Mouse (Mus musculus) frontal cortex, adult 2 months (tissue): Measurements from ENCODE around the gene Rbm12. TPM values are rescaled to one million over a fixed set of nuclear protein-coding genes. Genes with fewer than 3 reads are reported as not detected.
"Not testable (repeated sequence)": the region's sequence is repeated elsewhere in the genome, so short reads cannot be mapped to it uniquely, and the experiment has no call there.

ENCODE experiments used
- DNase-seq, 2 experiments: peaks; one replicate each; pipeline ENCODE4 v3.0.0; 2022; ENCODE audit warnings: low spot score in 1 of 2; ENCODE audit errors: extremely low spot score in 1 of 2
- polyA plus RNA-seq: library from polyadenylated mRNA; depleted of rRNA; stranded (reverse); fragments of >200 nt; gene quantifications from 2 replicates; pipeline ENCODE4 v1.2.3, GENCODE M21; 2012; rRNA removed

The Rbm12 gene
- polyA plus RNA-seq, result 11.2 and 11.6 TPM in 2 replicates

GRCm38 (mm10) chr2:156111358-156112079 is at the start of gene Rbm12, which contains the start of gene Cpne1:
Rbm12 (minus strand) TSS chr2:156111978.
Cpne1 (minus strand) TSS chr2:156111965.
- DNase-seq, result peak; percentile 63 to 91

GRCm38 (mm10) chr2:156151538-156151937 is 39.8 kb upstream of the Rbm12 start:
- DNase-seq, result no peak

- no peak for DNase-seq
These were observed 35.6 kb upstream of the Rbm12 start for GRCm38 (mm10) chr2:156147316-156147915.

- DNase-seq, result no peak
These were observed 34.7 kb upstream of the Rbm12 start for GRCm38 (mm10) chr2:156146272-156146989.

- no peak for DNase-seq
These were observed 33.8 kb upstream of the Rbm12 start for GRCm38 (mm10) chr2:156145486-156146130.

- peak; percentile 74 to 95 for DNase-seq
These were observed 32.4 kb upstream of the Rbm12 start, which contains the start of the genes Romo1 and Nfs1 for GRCm38 (mm10) chr2:156143953-156144724. Romo1 (plus strand) TSS chr2:156144039. Nfs1 (minus strand) TSS chr2:156144186.

- no peak for DNase-seq
These were observed 31.6 kb upstream of the Rbm12 start for GRCm38 (mm10) chr2:156143367-156143766.

DNA sequence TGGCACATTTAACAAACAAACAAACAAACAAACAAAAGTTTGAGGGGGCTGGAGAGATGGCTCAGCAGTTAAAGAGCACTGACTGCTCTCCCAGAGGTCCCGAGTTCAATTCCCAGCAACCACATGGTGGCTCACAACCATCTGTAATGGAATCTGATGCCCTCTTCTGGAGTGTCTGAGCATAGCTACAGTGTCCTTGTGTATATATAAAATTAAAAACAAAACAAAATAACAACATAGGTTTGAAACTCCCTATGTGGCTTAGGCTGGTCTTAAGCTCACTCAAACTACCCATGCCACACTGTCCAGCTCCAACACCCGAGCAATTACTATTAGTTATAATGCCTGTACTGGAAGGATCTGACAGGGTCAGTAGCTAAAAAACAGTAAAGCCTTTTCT is 31.0 kb upstream of the Rbm12 start:
- no peak for DNase-seq

- no peak for DNase-seq
These were observed 23.9 kb upstream of the Rbm12 start for GRCm38 (mm10) chr2:156135695-156136094.

- no peak for DNase-seq
These were observed 22.4 kb upstream of the Rbm12 start for GRCm38 (mm10) chr2:156134161-156134560.

DNA sequence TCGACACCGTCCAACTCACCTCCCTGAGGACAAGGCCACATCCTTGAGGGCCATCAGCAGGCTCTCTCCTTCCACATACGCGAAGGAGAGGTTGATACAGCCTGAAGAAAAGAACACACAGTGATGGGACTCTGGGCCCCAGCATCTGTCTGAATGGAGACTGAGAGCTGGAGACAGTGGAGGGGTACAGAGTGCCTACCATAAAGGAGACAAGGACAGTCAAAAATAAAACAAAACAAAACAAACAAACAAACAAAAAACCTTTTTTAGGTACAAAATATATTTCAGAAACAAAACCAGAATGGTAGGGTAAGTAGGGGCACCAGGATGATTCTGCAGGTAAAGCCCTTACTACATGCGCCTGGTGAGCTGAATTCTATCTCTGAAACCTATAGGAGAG is 15.2 kb upstream of the Rbm12 start, which contains the start of gene Gm28036:
Gene Gm28036 (minus strand): TSS at position 101 of the 400 bp plus-strand sequence.
- DNase-seq, result no peak

GRCm38 (mm10) chr2:156123731-156124130 is 12.0 kb upstream of the Rbm12 start:
- DNase-seq, result no peak

DNA sequence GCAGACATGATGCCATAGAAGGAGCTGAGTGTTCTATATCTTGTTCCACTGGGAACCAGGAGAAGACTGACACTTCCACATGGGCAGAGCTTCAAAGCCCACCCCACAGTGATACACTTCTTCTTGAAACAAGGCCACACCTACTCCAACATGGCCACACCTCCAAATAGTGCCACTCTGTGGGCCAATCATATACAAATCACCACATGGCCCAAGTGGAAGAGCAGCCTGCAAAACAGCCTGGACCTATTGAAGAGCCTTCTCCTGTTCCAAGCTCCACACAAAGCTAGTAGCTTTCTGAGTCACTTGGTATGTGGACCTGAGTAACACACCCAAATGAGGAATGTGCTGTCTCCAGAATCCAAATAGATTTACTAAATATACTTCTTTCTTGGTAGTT is 7.8 kb upstream of the Rbm12 start:
- no peak for DNase-seq

GRCm38 (mm10) chr2:156112080-156112423 is 274 bp upstream of the Rbm12 start:
- DNase-seq, result not testable (repeated sequence)

DNA sequence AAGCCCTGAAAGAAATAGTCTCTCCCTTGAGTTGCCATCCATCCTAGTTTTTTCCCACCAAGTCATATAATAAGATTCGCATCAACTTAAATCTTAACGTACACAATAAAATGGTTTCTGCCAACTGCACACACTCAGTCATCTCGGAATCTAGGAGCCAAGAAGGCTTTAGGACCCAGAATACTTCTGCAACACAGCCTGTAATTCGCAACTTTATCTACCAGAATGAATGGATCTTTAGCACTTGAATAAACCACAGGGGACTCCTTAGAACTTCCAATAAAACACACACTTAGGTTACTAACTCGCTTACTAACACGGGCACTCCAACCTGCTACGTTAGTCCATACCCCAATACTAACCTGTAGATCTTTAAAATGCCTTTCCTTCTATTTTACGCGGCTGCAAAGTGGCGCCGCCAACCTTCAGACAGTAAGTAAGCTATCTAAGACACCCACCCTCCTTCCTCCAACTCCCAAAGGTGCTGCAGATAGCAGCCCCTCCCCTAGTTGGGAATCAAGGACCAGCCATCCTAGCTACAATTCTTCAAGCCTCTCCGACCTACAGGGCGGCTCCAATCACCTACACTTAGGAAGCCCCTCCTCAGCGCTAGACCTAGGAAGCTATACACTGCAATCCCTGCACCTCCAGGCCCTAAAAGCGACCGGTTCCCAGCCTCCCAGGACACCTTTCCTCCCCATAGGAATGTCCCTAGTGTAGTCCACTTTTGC is 986 bp downstream of the Rbm12 start:
- DNase-seq, result peak in 1 of 2 experiments; percentile 39

GRCm38 (mm10) chr2:156091926-156092325 is 19.9 kb downstream of the Rbm12 start:
- no peak for DNase-seq

GRCm38 (mm10) chr2:156089799-156090198 is 22.0 kb downstream of the Rbm12 start:
- peak in 1 of 2 experiments; percentile 56 for DNase-seq

DNA sequence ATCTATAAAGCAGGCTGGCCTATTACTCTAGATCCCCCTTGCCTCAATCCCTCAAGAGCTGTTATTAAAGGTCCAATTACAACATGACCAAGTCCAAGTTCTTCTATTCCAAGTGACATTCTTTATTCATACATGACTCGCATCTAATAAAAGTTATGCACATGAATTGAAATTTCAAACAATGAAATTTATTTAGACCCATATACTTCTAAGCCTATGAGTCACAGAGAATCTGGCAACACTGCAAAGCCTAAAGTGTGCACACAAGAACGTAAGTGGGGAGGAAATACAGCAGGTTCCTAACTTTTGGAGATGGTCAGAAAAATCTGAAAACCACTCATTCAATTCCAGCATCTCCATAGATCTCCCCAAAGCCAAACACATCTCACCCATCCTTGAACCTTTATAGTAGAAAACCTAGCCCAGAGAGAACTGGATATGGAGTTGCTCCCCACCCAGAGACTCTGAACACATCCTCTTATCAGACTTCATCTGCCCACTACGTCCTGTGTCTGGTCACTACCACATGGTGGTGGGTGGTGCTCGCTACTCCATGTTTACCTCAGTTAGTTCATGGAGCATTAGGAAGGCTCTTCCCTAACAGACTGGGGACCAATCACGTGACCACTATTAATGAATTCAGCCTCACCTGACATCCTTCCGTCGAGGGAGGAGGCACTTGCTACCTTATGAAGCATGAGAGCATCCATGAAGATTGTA is 24.2 kb downstream of the Rbm12 start:
- no peak for DNase-seq

DNA sequence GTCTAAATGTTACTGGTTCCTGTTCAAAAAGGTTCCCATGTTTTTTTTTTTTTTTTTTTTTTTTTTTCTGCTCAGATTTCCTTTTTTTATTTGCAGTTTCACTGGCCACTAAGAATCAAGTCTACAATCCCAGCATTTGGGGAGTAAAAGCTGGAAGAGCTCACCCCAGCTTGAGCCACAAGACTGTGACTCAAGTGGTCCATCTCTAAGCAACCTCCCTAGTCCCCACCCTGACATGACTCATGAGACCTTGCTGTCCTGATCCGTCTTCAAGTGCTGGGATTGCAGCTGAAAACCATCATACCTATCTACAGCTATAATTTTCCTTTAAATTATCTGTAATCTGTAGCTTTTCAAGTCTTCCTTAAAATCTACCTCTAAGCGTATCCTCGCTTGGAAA is 27.2 kb downstream of the Rbm12 start:
- DNase-seq, result no peak
